Mouse (Mus musculus) hindbrain, embryonic 13.5 days (tissue): ENCODE results near the gene Il10rb. TPM values are rescaled to one million over a fixed set of nuclear protein-coding genes. Genes with fewer than 3 reads are reported as not detected.

Experiments used
- ATAC-seq: fragments of 200-750 bp; cut with Nextera tagmentation; 2 replicates; pipeline ENCODE4 v1.8.0; 2017; ENCODE audit warnings: moderate TSS enrichment; ENCODE audit not compliant: low FRiP score
- H3K27ac ChIP-seq: fragments of 300-500 bp; sonication (generic); 2 replicates; pipeline ENCODE4 v1.5.1; 2015; ENCODE audit warnings: inconsistent platforms, mild to moderate bottlenecking, moderate library complexity
- H3K27me3 ChIP-seq: fragments of 300-500 bp; sonication (generic); 2 replicates; pipeline ENCODE4 v1.6.1; 2015; ENCODE audit warnings: mild to moderate bottlenecking, inconsistent platforms
- H3K36me3 ChIP-seq: fragments of 300-500 bp; sonication (generic); 2 replicates; pipeline ENCODE4 v1.6.1; 2015; ENCODE audit warnings: mild to moderate bottlenecking, inconsistent platforms
- H3K4me1 ChIP-seq: fragments of 300-500 bp; sonication (generic); replicated peaks from 2 replicates; pipeline ENCODE4 v1.6.1; 2015; ENCODE audit warnings: inconsistent platforms
- H3K4me2 ChIP-seq: fragments of 300-500 bp; sonication (generic); 2 replicates; pipeline ENCODE4 v1.6.1; 2015; ENCODE audit warnings: inconsistent platforms, mild to moderate bottlenecking, moderate library complexity
- H3K4me3 ChIP-seq: fragments of 300-500 bp; sonication (generic); 2 replicates; pipeline ENCODE4 v1.5.1; 2015; ENCODE audit warnings: mild to moderate bottlenecking, inconsistent platforms
- H3K9ac ChIP-seq: fragments of 300-500 bp; sonication (generic); 2 replicates; pipeline ENCODE4 v1.6.1; 2015; ENCODE audit warnings: mild to moderate bottlenecking, inconsistent platforms
- H3K9me3 ChIP-seq: fragments of 300-500 bp; sonication (generic); 2 replicates; pipeline ENCODE4 v1.6.1; 2016; ENCODE audit warnings: inconsistent platforms
- WGBS: fragments of 180-500 bp; shearing (Covaris S2); methylation state at CpG from one replicate; pipeline ENCODE4 v1.1.7; 2015; 5-methylcytosine and 5-hydroxymethylcytosine counted together
- polyA plus RNA-seq: library from polyadenylated mRNA; unstranded; fragments of >200 nt; fragmentation: Nextera tagmentation; extraction: Ambion mirVana; gene quantifications from 2 replicates; pipeline ENCODE4 v1.2.1, GENCODE M21; 2015

Il10rb gene
- polyA plus RNA-seq, 1 experiment from 2014 or later = 11.1 TPM

- H3K27ac ChIP-seq = no peak overlapping the region
- no peak overlapping the region for H3K4me2 ChIP-seq
- peaks cover 31% of the 10 kb centered on the region for H3K4me1 ChIP-seq
- H3K9me3 ChIP-seq = no peaks in the 10 kb centered on the region
- no peak overlapping the region for H3K9ac ChIP-seq
- no peak overlapping the region for H3K4me3 ChIP-seq
- ATAC-seq = no peak
- H3K27me3 ChIP-seq = peaks cover 3% of the 10 kb centered on the region; the same call in 1 of the 2 replicates
- H3K36me3 ChIP-seq = no peaks in the 10 kb centered on the region
- 83% methylated on average over 3 of the region's 3 CpGs for WGBS
These were observed 56.7 kb downstream of the Il10rb start for GRCm38 (mm10) chr16:91462644-91463043.

DNA sequence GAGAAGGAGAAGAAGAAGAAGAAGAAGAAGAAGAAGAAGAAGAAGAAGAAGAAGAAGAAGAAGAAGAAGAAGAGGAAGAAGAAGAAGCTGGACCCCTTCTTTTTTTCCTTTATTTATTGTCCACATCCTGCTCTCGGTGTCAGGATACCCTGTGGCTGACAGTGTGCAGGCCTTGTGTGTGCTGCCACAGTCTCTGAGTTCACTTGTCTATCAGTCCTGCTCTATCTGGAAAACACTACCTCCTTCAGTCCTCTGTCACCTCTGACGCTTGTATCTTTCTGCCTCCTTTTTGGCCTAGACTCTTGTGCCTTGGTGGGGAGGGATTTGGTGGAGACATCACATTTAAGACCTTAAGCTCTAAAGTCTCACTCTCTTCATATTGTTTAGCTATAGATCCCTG, 57.4 kb downstream of the Il10rb start:
- H3K4me2 ChIP-seq = no peak overlapping the region
- peaks cover 31% of the 10 kb centered on the region for H3K4me1 ChIP-seq
- H3K27me3 ChIP-seq = peaks cover 3% of the 10 kb centered on the region; the same call in 1 of the 2 replicates
- no peaks in the 10 kb centered on the region; the same call in 1 of the 2 replicates for H3K36me3 ChIP-seq
- no peak overlapping the region for H3K9ac ChIP-seq
- no peaks in the 10 kb centered on the region for H3K9me3 ChIP-seq
- no peak overlapping the region for H3K27ac ChIP-seq
- ATAC-seq = no peak
- 89% methylated on average over 2 of the region's 2 CpGs for WGBS
- no peak overlapping the region for H3K4me3 ChIP-seq

- H3K9me3 ChIP-seq = no peaks in the 10 kb centered on the region
- 86% methylated on average over 4 of the region's 4 CpGs for WGBS
These were observed 58.0 kb downstream of the Il10rb start for GRCm38 (mm10) chr16:91463836-91464400.

GRCm38 (mm10) chr16:91464594-91465504, 58.9 kb downstream of the Il10rb start:
- H3K4me1 ChIP-seq = peaks cover 25% of the 10 kb centered on the region
- H3K36me3 ChIP-seq = no peaks in the 10 kb centered on the region; the same call in 1 of the 2 replicates
- H3K9ac ChIP-seq = peak overlapping the region; percentile 77
- peak overlapping the region; percentile 75 for H3K4me2 ChIP-seq
- no peaks in the 10 kb centered on the region for H3K9me3 ChIP-seq
- H3K27me3 ChIP-seq = peaks cover 3% of the 10 kb centered on the region; the same call in 1 of the 2 replicates
- 2% methylated on average over 44 of the region's 44 CpGs for WGBS
- peak; percentile 96 for ATAC-seq
- H3K27ac ChIP-seq = peak overlapping the region; percentile 86
- H3K4me3 ChIP-seq = peak overlapping the region; percentile 52

More at GRCm38 (mm10) chr16:91463836-91464400, 58.0 kb downstream of the Il10rb start:
- H3K36me3 ChIP-seq = no peaks in the 10 kb centered on the region; the same call in 1 of the 2 replicates
- peak overlapping the region; percentile 75 for H3K4me2 ChIP-seq
- H3K9ac ChIP-seq = peak overlapping the region; percentile 72
- no peak for ATAC-seq
- H3K4me1 ChIP-seq = peaks cover 30% of the 10 kb centered on the region
- peak overlapping the region; percentile 52 for H3K4me3 ChIP-seq
- peak overlapping the region; percentile 86 for H3K27ac ChIP-seq
- peaks cover 3% of the 10 kb centered on the region; the same call in 1 of the 2 replicates for H3K27me3 ChIP-seq

DNA sequence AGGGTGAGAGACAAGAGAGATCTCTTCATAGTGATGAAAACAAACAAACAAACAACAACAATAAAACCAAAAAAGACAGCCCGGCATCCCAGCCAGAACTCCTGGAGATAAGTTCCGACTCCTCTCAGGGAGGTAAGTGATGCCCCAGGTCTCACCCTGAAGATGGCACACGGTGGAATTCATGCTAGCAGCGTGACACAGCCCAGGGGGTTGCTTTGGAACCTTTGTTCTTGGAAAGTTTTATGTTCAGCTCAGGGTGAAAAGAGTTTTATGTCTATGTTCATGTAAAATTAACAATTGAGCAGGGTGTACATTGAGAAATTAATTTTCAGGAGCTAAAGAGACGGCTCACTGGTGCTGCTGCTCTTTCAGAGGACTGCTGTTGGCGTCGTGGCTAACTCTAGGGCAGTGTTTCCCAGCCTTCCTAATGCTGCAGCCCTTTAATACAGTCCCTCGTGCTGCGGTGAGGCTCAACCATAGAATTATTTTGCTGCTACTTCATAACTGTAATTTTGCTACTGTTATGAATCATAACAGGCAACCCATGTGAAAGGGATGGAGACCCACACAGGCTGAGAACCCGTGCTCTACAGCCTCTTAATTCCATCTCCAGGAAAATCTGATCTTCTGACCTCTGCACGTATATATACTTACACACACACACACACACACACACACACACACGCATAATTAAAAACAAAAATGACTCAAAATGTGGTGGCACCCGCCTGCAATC, 59.7 kb downstream of the Il10rb start:
- H3K27ac ChIP-seq = peak overlapping the region; percentile 86

GRCm38 (mm10) chr16:91466566-91466965, 60.6 kb downstream of the Il10rb start:
- Histone ChIP-seq H3K36me3 (no peaks in the 10 kb centered on the region; the same call in 1 of the 2 replicates), H3K9me3 (no peaks in the 10 kb centered on the region), H3K27me3 (peaks cover 3% of the 10 kb centered on the region; the same call in 1 of the 2 replicates), H3K9ac (no peak overlapping the region), H3K27ac (no peak overlapping the region), H3K4me1 (peaks cover 25% of the 10 kb centered on the region), H3K4me3 (peak overlapping the region; percentile 52; the same call in 1 of the 2 replicates), H3K4me2 (peak overlapping the region; percentile 75)
- 36% methylated on average over 6 of the region's 6 CpGs for WGBS
- ATAC-seq = no peak

More for the DNA sequence above, 59.7 kb downstream of the Il10rb start:
- Histone ChIP-seq H3K4me2 (peak overlapping the region; percentile 75), H3K4me1 (peaks cover 25% of the 10 kb centered on the region), H3K9ac (peak overlapping the region; percentile 77), H3K36me3 (no peaks in the 10 kb centered on the region; the same call in 1 of the 2 replicates), H3K27me3 (peaks cover 3% of the 10 kb centered on the region; the same call in 1 of the 2 replicates), H3K9me3 (no peaks in the 10 kb centered on the region), H3K4me3 (peak overlapping the region; percentile 52)
- no peak; the same call in 1 of the 2 replicates for ATAC-seq
- 46% methylated on average over 13 of the region's 13 CpGs for WGBS

DNA sequence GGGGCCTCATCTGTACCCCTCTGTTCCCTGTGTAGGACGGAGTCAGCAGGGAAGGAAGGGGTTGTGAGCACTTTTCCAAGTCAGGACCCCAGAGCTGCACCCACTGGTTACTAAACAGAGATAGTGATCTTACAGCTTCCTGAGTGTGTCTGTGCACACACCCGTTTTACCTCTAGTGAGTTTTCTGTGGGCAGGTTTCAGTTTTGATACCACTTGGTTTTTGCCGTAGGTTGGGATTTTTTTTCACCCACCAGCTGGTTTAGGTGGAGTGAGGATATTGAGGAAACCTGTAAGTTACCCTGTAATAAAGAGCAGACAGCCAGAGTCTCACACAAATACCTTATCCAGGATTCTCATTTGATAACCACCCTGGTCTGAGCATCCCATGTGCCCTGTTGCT, 64.5 kb downstream of the Il10rb start:
- H3K27ac ChIP-seq = no peak overlapping the region
- no peak overlapping the region for H3K4me3 ChIP-seq
- peaks cover 15% of the 10 kb centered on the region for H3K4me1 ChIP-seq
- 94% methylated on average over 3 of the region's 3 CpGs for WGBS
- no peaks in the 10 kb centered on the region for H3K9me3 ChIP-seq
- H3K27me3 ChIP-seq = no peaks in the 10 kb centered on the region
- no peak for ATAC-seq
- no peaks in the 10 kb centered on the region; the same call in 1 of the 2 replicates for H3K36me3 ChIP-seq
- no peak overlapping the region for H3K4me2 ChIP-seq
- H3K9ac ChIP-seq = no peak overlapping the region

DNA sequence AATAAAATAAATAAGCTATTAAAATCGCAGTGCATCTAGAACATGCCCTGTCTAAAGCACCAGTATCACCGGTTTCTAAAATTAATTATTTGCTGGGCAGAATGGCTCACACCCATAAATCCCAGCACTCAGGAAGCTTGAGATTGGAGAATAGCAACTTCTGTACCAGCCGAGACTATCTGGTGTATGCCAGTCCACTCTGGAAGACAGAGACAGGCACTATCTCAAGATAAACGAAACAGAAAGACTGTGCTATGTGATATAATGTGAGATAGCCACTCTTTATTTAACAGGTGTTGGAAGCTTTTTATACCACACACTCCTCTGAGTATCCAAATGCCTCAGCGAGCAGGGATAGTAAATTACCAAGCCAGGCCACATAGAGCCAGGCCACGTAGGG, 65.5 kb downstream of the Il10rb start:
- H3K36me3 ChIP-seq = no peaks in the 10 kb centered on the region; the same call in 1 of the 2 replicates
- no peaks in the 10 kb centered on the region for H3K9me3 ChIP-seq
- H3K27ac ChIP-seq = no peak overlapping the region
- no peak overlapping the region for H3K4me2 ChIP-seq
- H3K27me3 ChIP-seq = no peaks in the 10 kb centered on the region
- no peak overlapping the region for H3K4me3 ChIP-seq
- no peak overlapping the region for H3K9ac ChIP-seq
- ATAC-seq = no peak
- peaks cover 5% of the 10 kb centered on the region for H3K4me1 ChIP-seq
- WGBS = 85% methylated on average over 6 of the region's 6 CpGs

Other genes starting within 250 kb of the Il10rb start
- gene Olig2, start 180.7 kb upstream of the Il10rb start, polyA plus RNA-seq = 4.0 and 4.4 TPM in 2 replicates
- 21.4 and 29.2 TPM in 2 replicates for gene Olig1, start 136.4 kb upstream of the Il10rb start, polyA plus RNA-seq
- gene Ifnar2, start 33.4 kb upstream of the Il10rb start, polyA plus RNA-seq = 33.2 and 36.3 TPM in 2 replicates
- gene Gm21970, start 14.4 kb upstream of the Il10rb start, polyA plus RNA-seq = not detected in 2 replicates
- gene Ifnar1, start 79.1 kb downstream of the Il10rb start, polyA plus RNA-seq = 48.4 and 53.5 TPM in 2 replicates
- 72.1 and 73.0 TPM in 2 replicates for gene Ifngr2, start 140.9 kb downstream of the Il10rb start, polyA plus RNA-seq
- 69.1 and 69.5 TPM in 2 replicates for gene Tmem50b, start 191.6 kb downstream of the Il10rb start, polyA plus RNA-seq
- 5.2 and 7.0 TPM in 2 replicates for gene Dnajc28, start 212.9 kb downstream of the Il10rb start, polyA plus RNA-seq
- gene Gart, start 240.8 kb downstream of the Il10rb start, polyA plus RNA-seq = 62.9 and 67.3 TPM in 2 replicates
- 138 and 140 TPM in 2 replicates for gene Son, start 241.3 kb downstream of the Il10rb start, polyA plus RNA-seq